Mouse (Mus musculus): Measurements from ENCODE around the gene Nudt4. TPM values are rescaled to one million over a fixed set of nuclear protein-coding genes. Genes with fewer than 3 reads are reported as not detected.

The Nudt4 gene
- total RNA-seq, 4 experiments from 2014 or later = 125 to 146 (median 131) TPM

DNA sequence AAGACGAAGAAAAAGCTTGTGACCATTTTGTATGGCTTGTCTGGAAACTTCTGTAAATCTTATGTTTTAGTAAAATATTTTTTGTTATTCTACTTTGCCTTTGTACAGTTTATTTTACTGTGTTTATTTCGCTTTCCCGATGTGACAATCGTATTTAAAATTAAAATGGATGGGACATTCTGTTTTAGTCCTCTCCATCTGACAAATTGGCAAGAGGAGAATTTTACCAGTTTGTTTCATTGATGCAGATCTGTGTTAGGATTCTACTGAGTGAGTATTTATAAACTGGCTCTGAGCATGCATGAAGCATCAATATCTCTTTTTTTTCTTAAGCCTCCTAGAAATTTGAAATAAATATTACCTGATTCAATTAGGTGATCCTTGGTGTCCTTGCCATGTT is 21.0 kb downstream of the Nudt4 start:
- DNase-seq (ENCODE audit: low spot score in 2 of 2) = no peak

DNA sequence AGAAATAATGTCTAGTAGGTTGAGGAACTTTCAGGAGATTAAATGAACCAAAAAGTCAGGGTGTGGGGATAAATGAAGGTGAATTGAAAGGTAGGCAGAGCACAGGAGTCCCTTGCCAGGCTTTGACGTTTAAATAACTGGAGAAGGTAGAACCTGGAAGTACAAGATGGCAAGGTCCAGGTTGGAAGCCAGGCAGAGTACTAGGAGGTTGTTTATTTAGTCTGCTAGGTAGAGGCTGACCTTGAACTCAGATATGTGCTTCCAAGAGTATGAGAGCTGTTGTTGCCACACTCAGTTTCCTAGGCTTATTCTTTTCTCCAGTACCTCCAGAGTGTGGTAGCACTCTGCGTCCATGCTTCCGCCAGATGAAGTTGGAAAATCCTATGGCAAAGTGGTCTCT is 24.1 kb downstream of the Nudt4 start:
- no peak for DNase-seq (ENCODE audit: low spot score in 2 of 2)

DNA sequence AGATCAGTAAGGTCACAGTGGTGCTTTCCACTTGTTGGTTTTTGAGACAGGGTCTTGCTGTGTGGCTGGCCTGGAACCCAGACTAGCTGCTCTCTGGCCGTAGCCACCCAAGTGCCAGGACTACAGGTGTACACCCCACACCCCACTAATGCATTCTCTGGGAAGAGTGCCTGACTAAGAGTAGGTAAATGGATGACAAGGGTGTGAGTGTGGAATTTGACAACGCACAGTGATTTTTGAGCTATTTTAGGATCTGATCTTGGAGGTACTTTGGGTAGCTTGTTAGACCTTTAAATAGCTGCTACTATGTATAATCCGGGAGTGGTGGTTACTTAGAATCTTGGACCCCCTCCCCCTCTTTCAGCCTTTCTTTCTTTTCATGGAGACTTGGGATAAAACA is 24.7 kb downstream of the Nudt4 start:
- no peak for DNase-seq (ENCODE audit: low spot score in 2 of 2)

DNA sequence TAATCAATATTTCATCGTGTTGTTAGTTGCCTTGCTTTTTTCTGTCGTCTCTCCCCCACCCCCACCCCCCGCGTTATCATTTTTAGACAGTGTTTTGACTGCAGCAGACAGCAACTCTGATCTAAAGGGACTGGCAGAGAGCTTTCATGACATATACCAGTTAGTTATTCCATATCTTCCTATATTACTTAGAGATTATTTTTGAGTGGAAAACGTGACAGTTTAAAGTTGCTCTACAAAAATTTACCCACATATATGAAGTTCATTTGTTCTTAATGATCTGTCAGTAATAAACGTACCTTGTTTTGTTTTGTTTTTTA is 27.8 kb downstream of the Nudt4 start:
- DNase-seq (ENCODE audit: low spot score in 2 of 2) = no peak

DNA sequence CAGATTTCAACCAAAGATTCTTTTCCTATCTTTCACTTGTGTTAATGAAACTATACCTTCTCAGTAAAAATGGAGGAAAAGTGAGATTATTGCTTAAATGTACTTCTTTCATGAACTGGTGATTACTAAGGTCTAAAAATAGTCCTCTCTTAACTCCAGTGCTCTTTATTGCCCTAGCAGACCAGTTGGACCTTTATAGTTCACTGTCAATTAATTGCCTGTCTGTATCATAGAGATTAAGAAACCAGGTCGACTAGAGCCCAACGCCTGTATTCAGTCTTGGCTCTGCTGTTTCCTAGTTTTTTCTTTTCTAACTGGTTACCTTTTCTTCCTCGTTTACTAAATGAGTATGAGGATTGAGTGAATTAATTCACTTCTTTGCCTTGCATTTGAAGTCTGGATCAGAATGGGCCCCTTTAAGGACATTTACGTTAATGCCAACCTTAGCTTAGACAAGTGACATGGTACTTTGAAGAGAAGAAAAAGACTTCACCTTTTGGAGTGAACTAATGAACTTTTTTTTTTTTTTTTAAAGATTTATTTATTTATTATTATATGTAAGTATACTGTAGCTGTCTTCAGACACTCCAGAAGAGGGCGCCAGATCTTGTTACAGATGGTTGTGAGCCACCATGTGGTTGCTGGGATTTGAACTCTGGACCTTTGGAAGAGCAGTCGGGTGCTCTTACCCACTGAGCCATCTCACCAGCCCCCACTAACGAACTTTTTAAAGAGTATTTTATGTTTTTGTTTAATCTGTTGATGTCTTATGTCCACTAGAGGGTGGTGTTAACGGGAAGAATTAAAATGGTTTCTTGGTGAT is 28.3 kb downstream of the Nudt4 start:
- no peak for DNase-seq (ENCODE audit: low spot score in 2 of 2)

DNA sequence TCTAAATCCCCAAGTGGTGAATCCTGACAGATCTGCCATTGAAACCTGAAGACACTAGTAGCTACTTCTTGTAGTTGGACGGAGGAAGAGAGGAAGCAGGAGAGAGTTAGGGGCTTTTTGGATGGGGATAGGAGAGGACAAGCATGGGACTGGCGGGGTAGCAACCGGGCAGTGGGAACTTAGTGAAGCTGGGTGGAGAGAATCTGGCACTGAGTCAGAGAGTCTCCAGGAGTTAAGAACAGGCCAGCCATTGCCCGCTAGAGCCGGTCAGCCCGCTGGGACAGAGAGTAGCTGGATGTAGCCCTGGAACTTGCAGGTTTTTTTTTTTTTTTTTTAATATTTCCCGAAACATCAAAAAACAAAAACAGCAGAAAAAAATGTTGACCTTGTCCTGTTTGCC is 30.6 kb downstream of the Nudt4 start:
- no peak for DNase-seq (ENCODE audit: low spot score in 2 of 2)

DNA sequence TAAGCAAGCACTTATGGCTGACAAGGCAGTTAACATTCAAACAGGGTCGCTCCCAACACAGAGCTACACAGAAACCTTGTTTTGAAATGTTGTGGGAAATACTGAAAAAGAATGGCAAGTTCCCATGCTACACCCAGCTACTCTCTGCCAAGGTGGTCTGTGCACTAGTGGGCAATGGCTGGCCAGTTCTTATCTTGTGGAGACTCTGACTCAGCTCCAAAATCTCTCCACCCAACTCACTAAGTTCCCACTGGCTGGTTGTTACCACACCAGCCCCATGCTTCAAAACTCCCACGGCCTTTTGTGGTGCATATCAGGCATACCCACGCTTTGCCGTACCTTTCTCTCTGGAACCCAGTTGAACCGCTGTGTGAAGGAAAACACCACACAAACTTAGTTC is 31.0 kb downstream of the Nudt4 start:
- no peak for DNase-seq (ENCODE audit: low spot score in 2 of 2)

DNA sequence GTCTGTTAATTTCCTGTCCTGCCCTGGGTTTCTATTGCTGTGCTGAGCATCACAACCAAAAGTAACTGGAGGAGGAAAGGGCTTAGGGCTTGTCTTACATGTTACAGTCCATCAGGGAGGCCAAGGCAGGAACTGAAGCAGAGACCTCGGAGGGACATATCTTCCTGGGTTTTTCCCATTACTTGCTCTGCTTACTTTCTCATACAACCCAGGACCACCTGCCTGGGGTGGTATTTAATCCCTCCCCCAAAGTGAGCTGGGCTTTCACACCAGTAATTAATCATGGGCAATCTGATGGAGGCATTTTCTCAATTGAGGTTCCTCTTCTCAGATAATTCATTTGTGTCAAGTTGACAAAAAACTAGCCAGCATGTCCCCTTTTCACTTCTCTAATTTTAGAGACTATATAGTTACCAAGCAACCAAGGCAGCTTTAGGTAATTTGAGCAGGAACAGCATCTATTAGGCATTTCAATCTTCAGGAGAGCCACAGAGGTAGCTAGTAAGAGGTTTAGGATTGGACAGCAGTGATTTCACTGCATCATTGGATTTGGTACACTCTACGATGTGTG is 33.3 kb downstream of the Nudt4 start:
- no peak for DNase-seq (ENCODE audit: low spot score in 2 of 2)

DNA sequence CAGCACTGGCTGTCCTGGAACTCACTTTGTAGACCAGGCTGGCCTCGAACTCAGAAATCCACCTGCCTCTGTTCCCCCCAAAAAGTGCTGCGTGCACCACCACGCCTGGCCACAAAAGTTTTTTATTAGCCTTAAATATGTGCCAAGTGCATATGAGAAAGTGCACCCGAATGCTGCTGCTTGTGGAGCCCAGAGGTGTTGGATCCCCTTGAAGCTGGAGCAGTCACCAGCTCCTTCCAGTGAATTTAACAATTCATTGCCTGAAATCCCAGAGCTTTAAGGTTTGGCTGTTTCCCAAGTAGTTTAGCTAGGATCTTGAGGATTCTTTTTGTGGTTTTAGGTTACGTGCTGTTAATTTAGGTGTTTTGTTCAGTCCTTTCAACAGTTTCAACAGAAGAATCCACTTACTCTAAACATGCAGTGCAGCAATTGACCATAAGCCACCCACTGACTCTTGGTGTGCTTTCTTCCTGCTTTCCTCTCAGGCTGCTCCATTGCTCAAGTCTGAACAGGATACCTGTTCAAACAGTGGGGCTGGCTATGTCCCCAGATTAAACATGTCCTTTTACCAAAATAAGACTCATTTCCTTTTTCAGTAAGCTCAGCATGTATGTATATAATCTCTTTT is 37.3 kb downstream of the Nudt4 start:
- DNase-seq (ENCODE audit: low spot score in 2 of 2) = no peak

DNA sequence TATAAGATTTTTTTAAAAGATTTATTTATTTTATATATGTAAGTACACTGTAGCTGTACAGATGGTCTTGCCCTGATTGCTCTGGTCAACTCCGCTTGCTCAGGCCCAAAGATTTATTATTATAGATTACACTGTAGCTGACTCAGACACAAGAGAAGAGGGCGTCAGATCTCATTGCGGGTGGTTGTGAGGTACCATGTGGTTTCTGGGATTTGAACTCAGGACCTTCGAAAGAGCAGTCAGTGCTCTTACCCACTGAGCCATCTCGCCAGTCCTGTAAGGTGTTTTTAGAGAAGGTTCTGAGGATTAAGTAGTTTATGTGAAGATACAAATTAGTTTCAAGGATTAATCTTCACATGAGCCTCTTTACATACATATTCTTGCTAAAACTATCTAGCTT is 38.1 kb downstream of the Nudt4 start:
- DNase-seq (ENCODE audit: low spot score in 2 of 2) = no peak

DNA sequence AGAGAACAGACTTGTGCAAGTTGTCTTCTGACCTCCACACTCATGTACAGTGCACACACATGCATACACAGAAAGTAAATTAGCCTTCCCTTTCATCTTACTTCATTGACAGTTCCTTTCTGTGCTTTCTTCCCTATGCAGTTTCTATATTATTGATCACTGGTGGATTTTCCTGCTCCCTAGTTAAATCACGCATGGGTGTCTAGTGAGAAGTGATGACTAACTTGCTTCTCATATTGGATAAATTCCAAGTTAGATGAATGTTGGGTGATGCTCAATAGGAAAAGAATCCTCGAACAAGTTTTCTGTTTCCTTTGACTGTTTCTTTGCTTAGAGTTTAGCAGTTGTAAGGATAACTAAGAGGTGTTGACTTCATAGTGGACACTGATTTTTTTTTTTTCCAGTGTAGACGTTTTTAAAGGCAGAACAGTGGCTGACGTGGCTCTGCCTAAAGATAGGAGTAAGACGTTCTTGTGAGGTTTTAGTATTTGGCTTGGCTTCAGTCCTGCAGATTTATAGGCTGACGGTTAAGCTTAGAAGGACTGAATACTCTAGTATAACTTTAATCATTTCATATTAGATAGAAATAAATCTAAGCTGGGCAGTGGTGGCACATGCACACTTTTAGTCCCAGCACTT is 38.8 kb downstream of the Nudt4 start:
- DNase-seq (ENCODE audit: low spot score in 2 of 2) = no peak

DNA sequence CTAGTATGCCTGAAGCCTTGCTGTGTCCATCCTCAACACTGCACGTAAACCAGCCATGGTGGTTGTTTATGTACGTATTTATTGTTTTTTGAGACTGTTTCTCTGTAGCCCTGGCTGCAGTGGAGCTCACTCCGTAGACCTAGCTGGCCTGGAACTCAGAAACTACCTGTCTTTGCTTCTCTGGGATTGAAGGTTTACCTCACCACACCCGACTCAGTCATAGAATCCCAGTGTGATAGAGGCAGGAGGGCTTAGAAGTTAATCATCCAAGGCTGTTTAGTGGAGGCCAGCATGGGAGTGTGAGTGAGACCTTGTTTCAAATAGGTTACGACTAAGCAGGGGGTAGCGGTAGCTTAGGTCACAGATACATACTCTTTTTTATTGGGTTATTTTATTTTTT is 46.3 kb downstream of the Nudt4 start:
- DNase-seq (ENCODE audit: low spot score in 2 of 2) = no peak

DNA sequence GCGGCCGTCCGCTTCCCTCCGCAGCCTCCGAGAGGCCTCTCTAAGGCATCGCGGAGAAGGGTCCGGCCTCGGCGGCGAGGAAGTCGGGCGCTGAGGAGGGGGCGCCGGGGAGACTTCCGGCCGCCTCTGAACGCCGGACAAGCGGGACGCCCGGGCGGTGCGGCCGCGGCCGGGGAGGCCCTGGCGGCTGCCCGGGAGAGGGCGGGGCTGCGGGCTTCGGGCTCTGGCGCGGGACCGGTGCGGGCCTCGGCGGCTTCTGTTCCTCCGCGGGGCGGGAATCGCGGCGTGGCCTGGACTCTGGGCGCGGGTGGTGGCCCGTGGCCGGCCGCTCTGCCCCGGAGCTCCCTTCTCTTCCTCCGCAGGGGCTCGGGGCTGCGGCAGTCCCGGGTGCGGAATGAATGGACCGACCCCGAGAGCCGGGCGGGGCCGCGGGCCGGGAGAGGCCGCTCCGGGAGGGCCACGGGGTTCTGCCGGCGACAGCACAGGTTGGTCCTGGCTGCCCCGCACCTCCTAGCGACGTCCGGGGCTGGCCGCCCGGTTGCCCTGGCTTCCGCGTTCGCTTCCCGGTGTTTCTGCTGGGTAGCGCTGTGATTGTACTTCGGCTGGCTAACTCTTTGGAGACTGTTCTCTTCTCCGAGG is 48.5 kb downstream of the Nudt4 start:
- peak; percentile 15 to 31 for DNase-seq (ENCODE audit: low spot score in 2 of 2)

DNA sequence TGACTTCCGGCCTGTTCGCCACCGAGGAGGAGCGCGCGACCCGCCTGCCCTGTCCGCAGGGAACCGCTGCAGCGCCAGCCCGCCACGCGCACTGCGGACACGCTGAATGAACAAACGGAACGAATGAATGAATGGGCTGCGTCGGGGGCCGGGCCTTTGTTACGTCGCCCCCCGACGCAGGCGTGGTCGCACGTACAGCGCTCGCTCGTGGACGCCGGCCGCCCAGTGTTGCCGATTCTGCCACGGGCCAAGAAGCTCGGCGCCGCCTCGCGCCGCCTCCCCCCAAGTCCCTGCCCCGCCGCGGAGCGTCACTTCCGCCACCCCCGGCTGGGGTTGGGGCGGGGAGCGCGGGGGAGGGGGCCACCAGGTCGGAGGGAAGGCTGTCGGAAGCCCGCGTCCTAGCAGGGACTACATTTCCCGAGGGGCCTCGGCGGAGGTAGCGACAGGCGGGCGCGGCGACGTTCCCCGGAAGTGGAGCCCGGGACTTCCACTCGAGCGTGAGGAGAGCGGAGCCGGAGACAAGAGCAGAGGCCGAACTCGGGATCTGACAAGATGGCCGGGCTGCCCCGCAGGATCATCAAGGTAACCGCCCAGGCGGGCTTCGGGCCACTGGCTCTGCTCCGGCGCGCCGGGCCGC is 49.2 kb downstream of the Nudt4 start, which contains the start of gene Ube2n:
Gene Ube2n, plus strand, starts transcription at position 490 of the 637 bp plus-strand sequence.
- DNase-seq (ENCODE audit: low spot score in 2 of 2) = peak; percentile 93 to 98

DNA sequence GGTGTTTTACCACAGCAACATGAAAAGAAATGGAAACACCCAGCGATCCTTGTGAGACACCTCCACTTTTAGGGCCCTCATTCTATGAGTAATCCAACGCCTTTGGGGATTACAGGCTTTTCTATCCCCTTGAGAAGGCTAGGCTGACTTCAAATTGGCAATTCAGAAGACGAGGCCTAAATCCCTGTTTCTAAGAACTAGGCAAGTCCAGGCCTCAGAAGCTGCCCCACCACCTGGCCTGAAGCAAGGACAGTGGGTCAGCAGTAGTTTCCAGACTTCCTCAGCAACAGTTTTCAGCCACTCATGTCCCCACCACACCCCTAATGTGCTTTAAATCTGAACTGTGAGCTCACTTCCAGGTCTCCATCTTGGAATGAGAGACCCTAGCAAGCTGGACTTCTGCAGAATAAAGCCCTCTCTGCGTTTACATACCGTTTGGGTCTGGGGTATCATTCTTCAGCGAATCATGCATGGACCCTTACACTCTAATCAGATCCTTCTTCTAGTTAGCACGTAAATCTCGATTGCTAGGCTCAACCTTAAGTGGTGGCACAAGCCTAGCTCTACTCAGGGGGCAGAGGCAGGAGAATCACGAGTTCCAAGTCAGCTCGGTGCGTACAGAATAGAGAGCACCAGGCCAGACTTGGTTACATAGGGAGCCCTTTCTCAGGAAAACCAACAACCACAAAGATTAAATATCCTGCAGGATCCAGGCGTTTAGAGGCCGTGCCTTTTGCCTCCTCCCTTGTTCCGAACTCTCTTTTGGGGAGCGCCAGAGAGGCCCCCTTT is 50.0 kb downstream of the Nudt4 start:
- peak in 1 of 2 experiments; percentile 7 for DNase-seq (ENCODE audit: low spot score in 2 of 2)

DNA sequence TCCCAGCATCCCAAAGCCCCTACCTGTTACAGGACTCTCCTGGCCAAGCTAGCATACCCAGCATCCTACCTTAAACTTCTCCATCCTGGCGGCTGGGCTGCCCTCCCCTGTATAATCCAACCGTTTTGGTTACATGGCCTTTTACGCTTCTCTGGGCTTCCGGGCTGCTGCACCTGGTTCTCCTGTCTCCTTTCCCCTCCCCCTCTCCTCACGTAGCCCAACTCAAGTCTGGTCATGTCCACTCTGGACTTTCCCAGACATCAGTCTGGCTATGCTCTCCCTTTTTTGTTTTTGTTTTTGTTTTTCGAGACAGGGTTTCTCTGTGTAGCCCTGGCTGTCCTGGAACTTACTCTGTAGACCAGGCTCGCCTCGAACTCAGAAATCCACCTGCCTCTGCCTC is 51.3 kb downstream of the Nudt4 start:
- DNase-seq (ENCODE audit: low spot score in 2 of 2) = no peak

DNA sequence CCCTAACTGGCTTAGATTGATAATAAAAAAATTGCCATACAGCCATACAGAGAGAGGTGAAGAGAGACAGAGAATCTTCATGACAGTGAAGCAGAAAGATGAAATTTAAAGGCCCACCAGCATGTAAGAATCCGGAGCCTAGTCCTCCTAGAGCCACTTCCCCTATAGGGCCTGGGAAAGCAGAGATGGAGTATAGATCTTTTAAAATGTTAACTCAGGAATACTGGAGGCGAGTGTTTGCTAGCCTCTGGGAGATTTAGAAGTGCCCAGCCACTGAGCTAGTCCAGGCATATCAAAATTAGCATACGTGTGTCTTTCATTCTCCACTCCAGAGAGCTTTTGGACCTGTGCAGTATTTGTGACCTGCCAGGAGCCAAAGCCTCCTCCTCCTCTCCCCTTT is 54.7 kb downstream of the Nudt4 start:
- DNase-seq (ENCODE audit: low spot score in 2 of 2) = no peak

DNA sequence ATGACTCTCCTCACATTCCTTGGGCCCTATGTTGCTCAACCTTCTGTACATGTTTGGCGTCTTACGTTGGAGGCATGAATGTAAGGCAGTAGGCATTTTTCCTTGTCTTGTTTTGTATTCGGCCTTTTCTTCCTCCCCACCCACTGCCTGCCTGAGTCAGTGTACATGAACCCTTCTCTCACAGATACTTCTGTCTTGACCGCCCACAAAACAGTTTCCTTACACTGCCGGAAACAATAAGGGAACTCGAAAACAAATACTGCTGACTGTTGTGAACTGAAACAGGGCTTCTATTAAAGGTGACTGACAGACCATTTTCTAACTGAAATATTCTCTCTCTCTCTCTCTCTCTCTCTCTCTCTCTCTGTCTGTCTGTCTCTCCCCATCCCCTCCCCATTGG is 55.2 kb downstream of the Nudt4 start:
- no peak for DNase-seq (ENCODE audit: low spot score in 2 of 2)

DNA sequence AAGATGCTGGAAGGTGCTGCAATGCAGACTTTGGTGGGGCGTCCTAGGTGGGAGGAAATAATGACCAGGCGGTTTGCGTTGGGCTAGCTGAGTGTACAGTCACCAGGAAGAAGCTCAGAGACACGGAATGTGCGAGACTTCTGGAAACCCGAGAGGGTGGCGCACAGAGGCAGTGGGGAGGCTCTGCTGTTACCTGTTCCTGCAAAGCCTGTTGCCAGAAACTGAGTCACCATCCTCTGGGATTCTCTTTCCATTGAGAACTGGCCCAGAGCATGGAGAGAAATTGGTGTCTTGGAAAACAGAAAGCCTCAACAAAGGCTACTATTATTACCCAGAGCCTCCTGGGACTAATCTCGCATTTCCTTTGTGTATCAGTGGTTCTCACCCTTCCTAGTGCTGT is 55.8 kb downstream of the Nudt4 start:
- DNase-seq (ENCODE audit: low spot score in 2 of 2) = no peak

DNA sequence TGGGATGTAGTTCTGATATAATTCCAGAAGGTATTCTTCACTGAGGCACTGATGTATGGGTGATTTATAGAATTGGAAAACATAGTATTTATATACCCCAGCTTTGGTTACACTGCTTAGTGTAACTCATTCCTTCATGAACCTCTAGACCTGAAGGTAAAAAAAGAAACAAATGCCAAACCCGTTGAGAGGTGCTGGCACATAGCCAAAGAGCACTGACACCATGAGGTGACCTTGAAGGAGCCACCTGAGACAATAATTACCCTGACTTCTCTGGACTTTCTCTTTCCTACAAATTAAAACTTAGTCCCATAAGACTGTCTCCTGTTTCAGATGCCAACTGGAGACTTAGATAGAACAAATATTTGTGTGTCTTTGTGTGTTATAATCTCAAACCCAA is 59.6 kb downstream of the Nudt4 start:
- no peak for DNase-seq (ENCODE audit: low spot score in 2 of 2)
